Mouse (Mus musculus): ENCODE measurements around the gene Cacna1e. TPM values are rescaled to one million over a fixed set of nuclear protein-coding genes. Genes with fewer than 3 reads are reported as not detected.

Gene Cacna1e
- total and polyA plus RNA-seq, 3 experiments, result not detected

GRCm38 (mm10) chr1:154816836-154817235 is 67.5 kb downstream of the Cacna1e start:
- TF ChIP-seq ETS1 (IDR thresholded peaks at IDR 0.05; ENCODE audit: low read depth, low read length), result no peak
- TF ChIP-seq POLR2A (IDR thresholded peaks at IDR 0.05; ENCODE audit: control insufficient read depth in 1 of 2, insufficient read depth in 1 of 2, low read depth in 1 of 2, low read length in 2 of 2, poor library complexity in 1 of 2), result no peak
- no peak for TF ChIP-seq SMC3 (IDR thresholded peaks at IDR 0.05; ENCODE audit: low read depth, low read length)
- no peak for TF ChIP-seq KAT2A (conservative IDR thresholded peaks at IDR 0.05; ENCODE audit: low read depth, low read length)
- no peak for TF ChIP-seq ELF1 (IDR thresholded peaks at IDR 0.05; ENCODE audit: low read depth, low read length)
- no peak for TF ChIP-seq CHD2 (IDR thresholded peaks at IDR 0.05; ENCODE audit: low read length)
- TF ChIP-seq GATA1 (IDR thresholded peaks at IDR 0.05; ENCODE audit: low read depth, low read length), result no peak
- no peak for TF ChIP-seq MYB (IDR thresholded peaks at IDR 0.05; ENCODE audit: low read depth, low read length)
- TF ChIP-seq MAZ (IDR thresholded peaks at IDR 0.05; ENCODE audit: low read depth, low read length), result no peak
- TF ChIP-seq NELFE (IDR thresholded peaks at IDR 0.05; ENCODE audit: low read depth, low read length), result no peak
- TF ChIP-seq GABPA (IDR thresholded peaks at IDR 0.05; ENCODE audit: low read depth, low read length), result no peak
- no peak for TF ChIP-seq HCFC1 (IDR thresholded peaks at IDR 0.05; ENCODE audit: low read depth, low read length)
- TF ChIP-seq NRF1 (IDR thresholded peaks at IDR 0.05; ENCODE audit: insufficient read depth, low read depth, low read length, poor library complexity, severe bottlenecking), result no peak
- no peak for TF ChIP-seq ZKSCAN1 (IDR thresholded peaks at IDR 0.05; ENCODE audit: low read depth, low read length)
- TF ChIP-seq UBTF (IDR thresholded peaks at IDR 0.05; ENCODE audit: borderline replicate concordance, insufficient read depth, low read depth, low read length), result no peak
- TF ChIP-seq TAL1 (IDR thresholded peaks at IDR 0.05; ENCODE audit: low read length), result no peak
- TF ChIP-seq RCOR1 (IDR thresholded peaks at IDR 0.05; ENCODE audit: low read depth, low read length), result no peak
- TF ChIP-seq MAFK (IDR thresholded peaks at IDR 0.05; ENCODE audit: borderline replicate concordance, low read depth, low read length), result no peak
- Histone ChIP-seq H3K27ac (ENCODE audit: control insufficient read depth, low read depth, low read length) (no peak overlapping the region), H3K27me3 (ENCODE audit: control insufficient read depth in 1 of 2, insufficient read depth in 2 of 2, low read length in 2 of 2) (no peaks in the 10 kb centered on the region; a peak in 2 of 4 replicates), H3K9ac (ENCODE audit: control insufficient read depth, low read depth, low read length, poor library complexity, severe bottlenecking) (no peak overlapping the region), H3K4me3 (ENCODE audit: control insufficient read depth in 1 of 2, insufficient read depth in 1 of 2, low read depth in 2 of 2, low read length in 2 of 2) (no peak overlapping the region), H3K79me2 (ENCODE audit: control insufficient read depth, insufficient read depth, low read length, poor library complexity) (no peaks in the 10 kb centered on the region), H3K4me1 (ENCODE audit: control insufficient read depth in 1 of 2, insufficient read depth in 2 of 2, low read length in 2 of 2) (no peaks in the 10 kb centered on the region), H3K9me3 (replicated peaks; ENCODE audit: insufficient read depth, low read length) (no peaks in the 10 kb centered on the region), H3K36me3 (ENCODE audit: control insufficient read depth in 1 of 2, insufficient read depth in 2 of 2, low read length in 2 of 2) (no peaks in the 10 kb centered on the region)
- DNase-seq (ENCODE audit: low read depth, low spot score), result no peak

GRCm38 (mm10) chr1:154816267-154816666 is 68.0 kb downstream of the Cacna1e start:
- H3K9ac ChIP-seq (ENCODE audit: control insufficient read depth, low read depth, low read length, poor library complexity, severe bottlenecking), result no peak overlapping the region
- no peak for TF ChIP-seq MEF2A (IDR thresholded peaks at IDR 0.05; ENCODE audit: extremely low read depth, insufficient replicate concordance, low read depth, low read length, poor library complexity, severe bottlenecking)
- no peak for TF ChIP-seq CHD2 (IDR thresholded peaks at IDR 0.05; ENCODE audit: low read length)
- no peak for TF ChIP-seq MAX (IDR thresholded peaks at IDR 0.05; ENCODE audit: low read length)
- no peak for TF ChIP-seq MYB (IDR thresholded peaks at IDR 0.05; ENCODE audit: low read depth, low read length)
- TF ChIP-seq MAFK (IDR thresholded peaks at IDR 0.05; ENCODE audit: borderline replicate concordance, low read depth, low read length), result no peak
- no peak for TF ChIP-seq E2F4 (IDR thresholded peaks at IDR 0.05; ENCODE audit: borderline replicate concordance, low read depth, low read length)
- TF ChIP-seq MYC (IDR thresholded peaks at IDR 0.05; ENCODE audit: low read depth, low read length), result no peak
- TF ChIP-seq ZC3H11A (IDR thresholded peaks at IDR 0.05; ENCODE audit: low read depth, low read length), result no peak
- TF ChIP-seq POLR2AphosphoS2 (IDR thresholded peaks at IDR 0.05; ENCODE audit: low read length), result no peak
- TF ChIP-seq MXI1 (IDR thresholded peaks at IDR 0.05; ENCODE audit: low read depth, low read length), result no peak
- TF ChIP-seq CHD1 (IDR thresholded peaks at IDR 0.05; ENCODE audit: low read depth, low read length), result no peak
- no peak for TF ChIP-seq RAD21 (IDR thresholded peaks at IDR 0.05; ENCODE audit: low read depth, low read length)
- no peak for TF ChIP-seq BHLHE40 (IDR thresholded peaks at IDR 0.05; ENCODE audit: borderline replicate concordance, low read depth, low read length)
- TF ChIP-seq RCOR1 (IDR thresholded peaks at IDR 0.05; ENCODE audit: low read depth, low read length), result no peak
- no peaks in the 10 kb centered on the region for H3K4me1 ChIP-seq (ENCODE audit: control insufficient read depth in 1 of 2, insufficient read depth in 2 of 2, low read length in 2 of 2)
- no peak for DNase-seq (ENCODE audit: low read depth, low spot score)
- no peak overlapping the region for H3K4me3 ChIP-seq (ENCODE audit: control insufficient read depth in 1 of 2, insufficient read depth in 1 of 2, low read depth in 2 of 2, low read length in 2 of 2)
- H3K36me3 ChIP-seq (ENCODE audit: control insufficient read depth in 1 of 2, insufficient read depth in 2 of 2, low read length in 2 of 2), result no peaks in the 10 kb centered on the region
- no peak overlapping the region for H3K27ac ChIP-seq (ENCODE audit: control insufficient read depth, low read depth, low read length)
- H3K79me2 ChIP-seq (ENCODE audit: control insufficient read depth, insufficient read depth, low read length, poor library complexity), result no peaks in the 10 kb centered on the region
- H3K9me3 ChIP-seq (replicated peaks; ENCODE audit: insufficient read depth, low read length), result no peaks in the 10 kb centered on the region
- no peaks in the 10 kb centered on the region; a peak in 1 of 4 replicates for H3K27me3 ChIP-seq (ENCODE audit: control insufficient read depth in 1 of 2, insufficient read depth in 2 of 2, low read length in 2 of 2)
